Mouse (Mus musculus): ENCODE results near the gene Scn10a.

DNA sequence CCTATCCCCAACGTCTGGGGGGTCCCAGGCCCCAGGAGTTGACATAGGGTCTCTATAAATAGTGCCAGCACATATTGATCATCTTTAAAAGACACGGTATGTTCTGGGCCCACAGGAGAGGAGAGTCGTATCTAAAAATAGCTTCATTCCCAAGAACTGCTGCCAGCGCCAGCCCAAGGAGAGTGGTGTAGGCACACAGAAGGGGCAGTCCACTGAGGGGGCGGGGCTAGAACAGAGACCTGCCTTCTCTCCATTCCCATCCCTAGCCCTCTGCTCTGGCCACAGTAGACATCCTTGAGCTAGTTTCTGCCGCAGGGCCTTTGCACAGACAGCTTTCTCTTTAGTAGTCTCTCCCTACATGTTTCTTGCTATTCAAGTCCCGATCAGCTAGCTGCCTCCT, 144.8 kb downstream of the Scn10a start:
- TF ChIP-seq POLR2A (IDR thresholded peaks at IDR 0.05; ENCODE audit: extremely low read depth, insufficient read depth, low read length) (no peak), CTCF (IDR thresholded peaks at IDR 0.05; ENCODE audit: extremely low read depth, insufficient read depth, low read length) (no peak)
